Comparison of ENCODE assay signal across 17 mouse cellular contexts in genomic region chr5:135040059-135040458, GRCm38 (mm10). TPM values are rescaled to one million over a fixed set of nuclear protein-coding genes. Genes with fewer than 3 reads are reported as not detected.
DNase-seq lines count a peak whose midpoint lies in the region; ATAC-seq and TF ChIP-seq lines count a peak whose summit lies in the region.
"Had no signal": no experiment of that assay in that cellular context is flagged by ENCODE, and none has a peak within 500 bp of the region (broad histone marks: within the 10 kb centered on the region; RNA-seq: fewer than 3 reads in every experiment).

No protein-coding gene starts in this region.

- TF ChIP-seq CTCF in testis, adult 2 months (IDR thresholded peaks at IDR 0.05; ENCODE audit: control insufficient read depth, insufficient read depth, insufficient replicate concordance, low read depth, low read length): no peak

- TF ChIP-seq POLR2A in testis, adult 2 months (IDR thresholded peaks at IDR 0.05; ENCODE audit: control insufficient read depth, low read depth, low read length): no peak

- H3K9ac ChIP-seq in heart, embryonic 13.5 days: peak overlapping the region; percentile 41
- H3K9ac ChIP-seq in limb, embryonic 12.5 days (replicated peaks): 0 out of 2 replicates have a peak overlapping the region, but pooled peaks have one; percentile 23
- H3K9ac ChIP-seq: embryonic facial prominence, embryonic 13.5 days; forebrain, embryonic 15.5 days had no signal

- peaks cover 24% of the 10 kb centered on the region for H3K4me1 ChIP-seq in heart, embryonic 13.5 days
- H3K4me1 ChIP-seq in megakaryocyte, embryonic 14.5 days: peaks cover 46% of the 10 kb centered on the region
- peaks cover 13% of the 10 kb centered on the region; the same call in 1 of the 2 replicates for H3K4me1 ChIP-seq in limb, embryonic 12.5 days (replicated peaks)
- no peaks in the 10 kb centered on the region; the same call in 1 of the 2 replicates for H3K4me1 ChIP-seq in testis, adult 2 months (ENCODE audit: control insufficient read depth, insufficient read depth, low read length)
- H3K4me1 ChIP-seq: forebrain, embryonic 15.5 days had no signal

- no peak for DNase-seq in heart, postnatal 14 days
- DNase-seq in spleen, postnatal 4 days (ENCODE audit: low spot score in 2 of 2): no peak
- DNase-seq: cerebellum, postnatal 14 days; gastrocnemius, postnatal 36 days; heart, postnatal 36 days; kidney, adult 8-10 months; lung, adult 2 months; spleen, adult 18-20 months; thymus, adult 2 months had no signal

- no peak overlapping the region for H3K4me2 ChIP-seq in heart, embryonic 13.5 days
- no peak overlapping the region for H3K4me2 ChIP-seq in limb, embryonic 12.5 days
- H3K4me2 ChIP-seq: embryonic facial prominence, embryonic 13.5 days; forebrain, embryonic 15.5 days had no signal

- H3K36me3 ChIP-seq in heart, embryonic 13.5 days: peaks cover 65% of the 10 kb centered on the region
- no peaks in the 10 kb centered on the region for H3K36me3 ChIP-seq in megakaryocyte, embryonic 14.5 days (replicated peaks; ENCODE audit: low read length)
- H3K36me3 ChIP-seq in limb, embryonic 12.5 days: peaks cover 50% of the 10 kb centered on the region
- no peaks in the 10 kb centered on the region for H3K36me3 ChIP-seq in testis, adult 2 months (ENCODE audit: control insufficient read depth, insufficient read depth, low read length)
- H3K36me3 ChIP-seq: forebrain, embryonic 15.5 days had no signal

- no peak overlapping the region for H3K4me3 ChIP-seq in heart, embryonic 13.5 days
- peak overlapping the region; percentile 74 for H3K4me3 ChIP-seq in megakaryocyte, embryonic 14.5 days (replicated peaks)
- no peak overlapping the region for H3K4me3 ChIP-seq in limb, embryonic 12.5 days (replicated peaks)
- H3K4me3 ChIP-seq in testis, adult 2 months (ENCODE audit: control insufficient read depth, low read depth, low read length): no peak overlapping the region
- H3K4me3 ChIP-seq: embryonic facial prominence, embryonic 13.5 days; forebrain, embryonic 15.5 days had no signal

- no peaks in the 10 kb centered on the region for H3K9me3 ChIP-seq in heart, embryonic 13.5 days
- H3K9me3 ChIP-seq in megakaryocyte, embryonic 14.5 days: peaks cover 13% of the 10 kb centered on the region
- H3K9me3 ChIP-seq in limb, embryonic 12.5 days: no peaks in the 10 kb centered on the region
- H3K9me3 ChIP-seq: embryonic facial prominence, embryonic 13.5 days; forebrain, embryonic 15.5 days had no signal

- ATAC-seq in heart, embryonic 13.5 days (ENCODE audit: extremely low read depth, insufficient number of reproducible peaks, low FRiP score, low TSS enrichment): no peak
- no peak for ATAC-seq in megakaryocyte, adult 5-6 weeks (ENCODE audit: poor library complexity, severe bottlenecking)
- ATAC-seq in limb, embryonic 12.5 days (ENCODE audit: insufficient number of reproducible peaks, insufficient read depth, low FRiP score, low TSS enrichment, low read depth): no peak
- ATAC-seq: forebrain, embryonic 15.5 days had no signal

- intact Hi-C loops in heart, postnatal 14 days (cut with DNase I): no loop called here

- 32% methylated on average over 6 of the region's 6 CpGs for WGBS in heart, embryonic 13.5 days
- 68% methylated on average over 6 of the region's 6 CpGs for WGBS in limb, embryonic 12.5 days

- H3K27me3 ChIP-seq in heart, embryonic 13.5 days (replicated peaks): no peaks in the 10 kb centered on the region
- peaks cover 60% of the 10 kb centered on the region for H3K27me3 ChIP-seq in megakaryocyte, embryonic 14.5 days (replicated peaks)
- no peaks in the 10 kb centered on the region; the same call in 1 of the 2 replicates for H3K27me3 ChIP-seq in limb, embryonic 12.5 days
- H3K27me3 ChIP-seq in testis, adult 2 months (ENCODE audit: control insufficient read depth, insufficient read depth, low read length): no peaks in the 10 kb centered on the region
- H3K27me3 ChIP-seq: embryonic facial prominence, embryonic 13.5 days; forebrain, embryonic 15.5 days had no signal

- peak overlapping the region; percentile 48 for H3K27ac ChIP-seq in heart, embryonic 13.5 days (replicated peaks)
- H3K27ac ChIP-seq in limb, embryonic 12.5 days: no peak overlapping the region
- peak overlapping the region; percentile 61 for H3K27ac ChIP-seq in testis, adult 2 months (ENCODE audit: control insufficient read depth, insufficient read depth, low read depth, low read length)
- H3K27ac ChIP-seq: embryonic facial prominence, embryonic 13.5 days; forebrain, embryonic 15.5 days had no signal

RNA-seq across cellular contexts. Expression of gene Stx1a, which starts 16.8 kb away (rescaled TPM):
- 8.2 and 8.3 TPM in 2 replicates for polyA plus RNA-seq in heart, embryonic 13.5 days (2015; fragmentation: Nextera tagmentation; extraction: Ambion mirVana)
- 1 to 10 TPM; 2.6 to 4.3 TPM for total RNA-seq in heart, postnatal 14 days (2021)
- 1.1 and 1.6 TPM in 2 replicates for polyA plus RNA-seq in megakaryocyte, embryonic 14.5 days (2012; ENCODE audit: insufficient read depth, low replicate concordance)
- 0.09 TPM in 1 of 2 replicates, not detected in the other for total RNA-seq in megakaryocyte, adult 5-6 weeks (2015)
- not detected in 2 replicates for total RNA-seq in megakaryocyte, adult 5-6 weeks (2017)
- 9.7 and 10.8 TPM in 2 replicates for polyA plus RNA-seq in limb, embryonic 12.5 days (2016; fragmentation: Nextera tagmentation; extraction: Ambion mirVana)
- 6.8 and 7.6 TPM in 2 replicates for polyA plus RNA-seq in testis, adult 2 months (2012; rRNA removed)

RNA-seq across cellular contexts. Expression of gene Dnajc30, which starts 23.9 kb away (rescaled TPM):
- 26.4 and 28.1 TPM in 2 replicates for polyA plus RNA-seq in heart, embryonic 13.5 days (2015; fragmentation: Nextera tagmentation; extraction: Ambion mirVana)
- 10 to 100 TPM; 25.9 to 26.2 TPM for total RNA-seq in heart, postnatal 14 days (2021)
- 42.1 and 116 TPM in 2 replicates for polyA plus RNA-seq in megakaryocyte, embryonic 14.5 days (2012; ENCODE audit: insufficient read depth, low replicate concordance)
- total RNA-seq in megakaryocyte, adult 5-6 weeks (2015): 15.5 and 16.3 TPM in 2 replicates
- 3.5 and 10.0 TPM in 2 replicates for total RNA-seq in megakaryocyte, adult 5-6 weeks (2017)
- 31.1 and 31.3 TPM in 2 replicates for polyA plus RNA-seq in limb, embryonic 12.5 days (2016; fragmentation: Nextera tagmentation; extraction: Ambion mirVana)
- polyA plus RNA-seq in testis, adult 2 months (2012; rRNA removed): 23.4 TPM in 2 replicates

RNA-seq across cellular contexts. Expression of gene Bud23, which starts 24.7 kb away (rescaled TPM):
- 70.8 and 71.2 TPM in 2 replicates for polyA plus RNA-seq in heart, embryonic 13.5 days (2015; fragmentation: Nextera tagmentation; extraction: Ambion mirVana)
- 10 to 100 TPM; 24.9 to 26.8 TPM for total RNA-seq in heart, postnatal 14 days (2021)
- polyA plus RNA-seq in megakaryocyte, embryonic 14.5 days (2012; ENCODE audit: insufficient read depth, low replicate concordance): 67.0 and 146 TPM in 2 replicates
- 29.4 and 34.2 TPM in 2 replicates for total RNA-seq in megakaryocyte, adult 5-6 weeks (2015)
- total RNA-seq in megakaryocyte, adult 5-6 weeks (2017): 24.2 and 27.6 TPM in 2 replicates
- 150 and 151 TPM in 2 replicates for polyA plus RNA-seq in limb, embryonic 12.5 days (2016; fragmentation: Nextera tagmentation; extraction: Ambion mirVana)
- 42.9 and 43.5 TPM in 2 replicates for polyA plus RNA-seq in testis, adult 2 months (2012; rRNA removed)

RNA-seq across cellular contexts. Expression of gene Abhd11, which starts 31.1 kb away (rescaled TPM):
- 59.1 and 65.8 TPM in 2 replicates for polyA plus RNA-seq in heart, embryonic 13.5 days (2015; fragmentation: Nextera tagmentation; extraction: Ambion mirVana)
- 10 to 100 TPM; 61.4 to 65.0 TPM for total RNA-seq in heart, postnatal 14 days (2021)
- 23.7 and 34.3 TPM in 2 replicates for polyA plus RNA-seq in megakaryocyte, embryonic 14.5 days (2012; ENCODE audit: insufficient read depth, low replicate concordance)
- 52.5 and 55.0 TPM in 2 replicates for total RNA-seq in megakaryocyte, adult 5-6 weeks (2015)
- 22.9 and 32.7 TPM in 2 replicates for total RNA-seq in megakaryocyte, adult 5-6 weeks (2017)
- polyA plus RNA-seq in limb, embryonic 12.5 days (2016; fragmentation: Nextera tagmentation; extraction: Ambion mirVana): 32.6 and 36.7 TPM in 2 replicates
- 102 and 108 TPM in 2 replicates for polyA plus RNA-seq in testis, adult 2 months (2012; rRNA removed)

RNA-seq across cellular contexts. Expression of gene Vps37d, which starts 38.0 kb away (rescaled TPM):
- polyA plus RNA-seq in heart, embryonic 13.5 days (2015; fragmentation: Nextera tagmentation; extraction: Ambion mirVana): 3.0 and 3.3 TPM in 2 replicates
- 1 to 10 TPM in 1 of 2 experiments, under 1 TPM in 1; 0.98 to 1.2 TPM for total RNA-seq in heart, postnatal 14 days (2021)
- polyA plus RNA-seq in megakaryocyte, embryonic 14.5 days (2012; ENCODE audit: insufficient read depth, low replicate concordance): 0.44 and 2.3 TPM in 2 replicates
- not detected in 2 replicates for total RNA-seq in megakaryocyte, adult 5-6 weeks (2015)
- not detected in 2 replicates for total RNA-seq in megakaryocyte, adult 5-6 weeks (2017)
- polyA plus RNA-seq in limb, embryonic 12.5 days (2016; fragmentation: Nextera tagmentation; extraction: Ambion mirVana): 22.8 and 25.2 TPM in 2 replicates
- polyA plus RNA-seq in testis, adult 2 months (2012; rRNA removed): 0.33 and 0.71 TPM in 2 replicates
- total RNA-seq: monocyte, adult 5-6 weeks had no signal
